Mouse (Mus musculus) ES-E14 (cell line): ENCODE measurements around the gene Cytip.

Experiments used
- CHD2 ChIP-seq: IDR thresholded peaks from 2 replicates; pipeline ENCODE4 v1.6.1; 2014; ENCODE audit warnings: mild to moderate bottlenecking, low read depth, low read length, inconsistent platforms
- HCFC1 ChIP-seq: IDR thresholded peaks from 2 replicates; pipeline ENCODE4 v1.6.1; 2012; ENCODE audit warnings: low read length, inconsistent platforms, borderline replicate concordance; ENCODE audit not compliant: insufficient read depth
- ZC3H11A ChIP-seq: IDR thresholded peaks from 2 replicates; pipeline ENCODE4 v1.6.1; 2012; ENCODE audit warnings: low read depth, mild to moderate bottlenecking, inconsistent platforms, low read length, borderline replicate concordance

DNA sequence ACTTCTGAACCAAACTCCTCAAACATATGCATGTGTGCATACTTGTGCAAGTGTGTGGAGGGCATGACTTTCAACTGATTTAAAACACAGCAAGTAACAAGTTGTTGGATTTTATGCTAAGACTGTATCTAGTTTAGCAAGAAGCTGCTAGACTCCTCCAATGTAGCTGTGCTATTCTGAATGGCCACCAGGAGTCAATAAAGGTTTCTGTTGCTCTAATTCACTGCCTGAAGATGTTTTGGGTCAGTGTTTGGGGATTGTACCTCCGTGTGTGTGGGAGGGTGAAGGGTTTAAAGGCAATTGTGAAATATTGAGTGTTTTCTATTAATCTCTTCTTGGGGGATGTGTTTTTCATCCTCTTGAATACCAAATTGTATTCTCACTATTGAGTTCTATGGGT lies 6.4 kb downstream of the Cytip start:
- no peak for TF ChIP-seq ZC3H11A
- no peak for TF ChIP-seq CHD2
- TF ChIP-seq HCFC1, result no peak
